Mouse (Mus musculus): Measurements from ENCODE around the gene P3h3.
"Not testable (repeated sequence)": the region's sequence is repeated elsewhere in the genome, so short reads cannot be mapped to it uniquely, and the experiment has no call there.

- TF ChIP-seq POLR2A (IDR thresholded peaks at IDR 0.05; ENCODE audit: borderline replicate concordance, low read depth, low read length); CTCF (IDR thresholded peaks at IDR 0.05; ENCODE audit: low read depth, low read length): not testable (repeated sequence)
Observed at GRCm38 (mm10) chr6:124802400-124802799, 55.2 kb downstream of the P3h3 start.
